Mouse (Mus musculus) ES-E14 (cell line): ENCODE measurements at regions not wholly inside any gene's neighbourhood (a gene's known extent, or its start where the extent isn't known, plus 50 kb on each side); places are given as distances from the start of the nearest gene placed in this dataset.

Experiments used
- DNase-seq: peaks from one replicate; pipeline ENCODE4 v3.0.0-alpha.2; 2013; ENCODE audit warnings: low read depth, low spot score
- H3K27ac ChIP-seq: 2 replicates; pipeline ENCODE4 v1.5.1; 2012; ENCODE audit warnings: low read depth, mild to moderate bottlenecking, low read length, moderate library complexity, mixed read lengths; ENCODE audit not compliant: poor library complexity, insufficient read depth, severe bottlenecking
- H3K36me3 ChIP-seq: 2 replicates; pipeline ENCODE4 v1.6.1; 2012; ENCODE audit warnings: mild to moderate bottlenecking, low read length, moderate library complexity, mixed read lengths; ENCODE audit not compliant: control insufficient read depth, poor library complexity, insufficient read depth, severe bottlenecking
- H3K4me1 ChIP-seq, 2 experiments: fragments of 150-350 bp in 1 of 2; sonication (generic) in 1 of 2; 2 replicates each; pipeline ENCODE4 v1.6.1; 2012; ENCODE audit warnings: low read length in 2 of 2, mild to moderate bottlenecking in 1 of 2, mixed read lengths in 1 of 2; ENCODE audit not compliant: control insufficient read depth in 2 of 2, insufficient read depth in 2 of 2, poor library complexity in 1 of 2
- H3K4me3 ChIP-seq, 2 experiments: fragments of 150-350 bp in 1 of 2; sonication (generic) in 1 of 2; 2 replicates each; pipeline ENCODE4 v1.5.1; 2012; ENCODE audit warnings: low read length in 2 of 2, low read depth in 1 of 2, mild to moderate bottlenecking in 1 of 2, mixed read lengths in 1 of 2; ENCODE audit not compliant: insufficient read depth in 1 of 2, poor library complexity in 1 of 2, severe bottlenecking in 1 of 2
- H3K9ac ChIP-seq: 2 replicates; pipeline ENCODE4 v1.6.1; 2012; ENCODE audit warnings: low read depth, mild to moderate bottlenecking, low read length, mixed read lengths; ENCODE audit not compliant: poor library complexity, insufficient read depth, severe bottlenecking
- H3K9me3 ChIP-seq: fragments of 150-350 bp; sonication (generic); 2 replicates; pipeline ENCODE4 v1.6.1; 2012; ENCODE audit warnings: low read depth, mild to moderate bottlenecking, low read length; ENCODE audit not compliant: control insufficient read depth, insufficient read depth
- CHD2 ChIP-seq: IDR thresholded peaks from 2 replicates; pipeline ENCODE4 v1.6.1; 2014; ENCODE audit warnings: mild to moderate bottlenecking, low read depth, low read length, inconsistent platforms
- HCFC1 ChIP-seq: IDR thresholded peaks from 2 replicates; pipeline ENCODE4 v1.6.1; 2012; ENCODE audit warnings: low read length, inconsistent platforms, borderline replicate concordance; ENCODE audit not compliant: insufficient read depth
- MAFK ChIP-seq: IDR thresholded peaks from 2 replicates; pipeline ENCODE4 v1.6.1; 2014; ENCODE audit warnings: mild to moderate bottlenecking, low read depth, low read length, inconsistent platforms; ENCODE audit not compliant: insufficient read depth
- ZC3H11A ChIP-seq: IDR thresholded peaks from 2 replicates; pipeline ENCODE4 v1.6.1; 2012; ENCODE audit warnings: low read depth, mild to moderate bottlenecking, inconsistent platforms, low read length, borderline replicate concordance
- ZNF384 ChIP-seq: IDR thresholded peaks from 2 replicates; pipeline ENCODE4 v1.6.1; 2012; ENCODE audit warnings: low read depth, low read length, inconsistent platforms
- in situ Hi-C, 2 experiments: fragments of 600-800 bp; cut with MboI; formaldehyde crosslinking; loops; one replicate each; pipeline ENCODE4 v1.15.1; 2025; ENCODE audit warnings: low sequenced_read_pairs in 2 of 2, inconsistent platforms in 1 of 2; ENCODE audit not compliant: unreplicated experiment in 2 of 2

GRCm38 (mm10) chr1:105206216-105206615 lies 150.3 kb downstream of the Rnf152 start:
- no peak overlapping the region for H3K9ac ChIP-seq
- TF ChIP-seq CHD2 (no peak), HCFC1 (no peak), ZNF384 (no peak), ZC3H11A (no peak), MAFK (no peak)
- H3K27ac ChIP-seq = no peak overlapping the region
- H3K9me3 ChIP-seq = no peaks in the 10 kb centered on the region
- H3K4me1 ChIP-seq = no peaks in the 10 kb centered on the region
- H3K4me3 ChIP-seq = no peak overlapping the region
- in situ Hi-C loops = no loop called here
- no peaks in the 10 kb centered on the region for H3K36me3 ChIP-seq
- no peak for DNase-seq

- no peaks in the 10 kb centered on the region for H3K9me3 ChIP-seq
- DNase-seq = no peak
- no peak overlapping the region for H3K4me3 ChIP-seq
- no peak overlapping the region for H3K9ac ChIP-seq
- TF ChIP-seq ZNF384 (no peak), HCFC1 (no peak), ZC3H11A (no peak), MAFK (no peak)
- in situ Hi-C loops = no loop called here
- no peak overlapping the region for H3K27ac ChIP-seq
- no peaks in the 10 kb centered on the region for H3K36me3 ChIP-seq
- H3K4me1 ChIP-seq = no peaks in the 10 kb centered on the region
Measured at GRCm38 (mm10) chr1:105199305-105199704, 157.2 kb downstream of the Rnf152 start.

- no peaks in the 10 kb centered on the region for H3K9me3 ChIP-seq
- DNase-seq = no peak
- TF ChIP-seq HCFC1 (no peak), CHD2 (no peak), ZNF384 (no peak), MAFK (no peak), ZC3H11A (no peak)
- in situ Hi-C loops = no loop called here
- H3K36me3 ChIP-seq = no peaks in the 10 kb centered on the region
- no peak overlapping the region for H3K9ac ChIP-seq
- no peak overlapping the region for H3K4me3 ChIP-seq
- no peaks in the 10 kb centered on the region for H3K4me1 ChIP-seq
- H3K27ac ChIP-seq = no peak overlapping the region
Measured at GRCm38 (mm10) chr1:105191126-105191525, 165.4 kb downstream of the Rnf152 start.

GRCm38 (mm10) chr1:105188920-105189266 lies 167.6 kb downstream of the Rnf152 start:
- no peak overlapping the region for H3K9ac ChIP-seq
- in situ Hi-C loops = no loop called here
- no peaks in the 10 kb centered on the region for H3K36me3 ChIP-seq
- no peak overlapping the region for H3K27ac ChIP-seq
- H3K4me1 ChIP-seq = no peaks in the 10 kb centered on the region
- H3K4me3 ChIP-seq = no peak overlapping the region
- no peak for DNase-seq
- H3K9me3 ChIP-seq = no peaks in the 10 kb centered on the region
- no peak for TF ChIP-seq CHD2
- no peak for TF ChIP-seq MAFK
- no peak for TF ChIP-seq ZC3H11A
- TF ChIP-seq HCFC1 = no peak
- TF ChIP-seq ZNF384 = no peak

- Histone ChIP-seq H3K27ac (no peak overlapping the region), H3K4me3 (no peak overlapping the region), H3K9ac (no peak overlapping the region), H3K9me3 (no peaks in the 10 kb centered on the region), H3K4me1 (no peaks in the 10 kb centered on the region), H3K36me3 (no peaks in the 10 kb centered on the region)
- DNase-seq = no peak
- TF ChIP-seq ZC3H11A = no peak
- TF ChIP-seq HCFC1 = no peak
- TF ChIP-seq MAFK = no peak
- no peak for TF ChIP-seq ZNF384
- TF ChIP-seq CHD2 = no peak
- in situ Hi-C loops = no loop called here
Measured at GRCm38 (mm10) chr1:105188210-105188919, 168.1 kb downstream of the Rnf152 start.
